Mouse (Mus musculus): ENCODE results near the gene Gm49373. TPM values are rescaled to one million over a fixed set of nuclear protein-coding genes. Genes with fewer than 3 reads are reported as not detected.

Gene Gm49373
- polyA plus RNA-seq, 1 experiment from 2014 or later: 0.41 TPM

DNA sequence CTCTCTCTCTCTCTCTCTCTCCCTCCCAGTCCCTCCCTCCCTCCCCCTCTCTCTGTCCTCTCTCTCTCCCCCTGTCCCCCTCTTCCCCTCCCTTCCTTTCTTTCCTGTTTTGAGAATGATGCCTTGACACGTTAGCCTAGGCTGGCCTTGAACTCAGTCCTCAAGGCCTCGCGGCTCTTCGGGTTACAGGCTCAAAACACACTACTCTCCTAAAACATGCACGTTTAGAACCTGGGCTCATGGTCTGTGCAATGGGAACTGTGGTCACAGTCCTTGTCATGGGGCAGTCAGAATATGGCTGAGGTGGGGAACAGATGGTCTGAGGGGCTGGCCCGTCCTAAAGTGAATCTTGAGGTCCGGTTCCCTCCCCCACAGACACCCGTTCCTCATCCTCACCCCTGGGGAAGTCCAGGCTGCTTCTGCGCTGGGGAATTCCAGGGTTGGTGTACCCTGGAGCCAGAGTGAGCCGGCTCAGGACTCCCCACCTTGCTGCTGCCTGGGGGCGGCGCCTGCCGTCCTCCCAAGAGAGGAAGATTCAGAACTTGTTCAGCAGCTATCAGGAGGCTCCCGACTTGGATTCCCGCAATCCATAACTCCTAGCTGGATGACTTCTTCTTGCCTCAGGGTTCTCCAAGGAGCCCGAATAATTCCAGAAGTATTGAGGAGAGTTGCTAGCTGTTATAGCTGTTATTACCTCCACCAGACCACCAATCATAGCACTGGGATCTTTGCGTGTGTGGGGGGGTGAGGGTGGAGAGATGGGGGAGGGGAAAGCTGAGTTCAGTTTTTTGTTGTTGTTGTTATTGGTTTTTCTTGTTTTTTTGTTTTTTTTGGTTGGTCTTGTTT lies 56.3 kb downstream of the Gm49373 start:
- ATAC-seq (no peak), DNase-seq (ENCODE audit: low spot score) (no peak)
- Histone ChIP-seq H3K36me3 (ENCODE audit: control insufficient read depth, insufficient read depth, low read length) (no peaks in the 10 kb centered on the region), H3K9ac (ENCODE audit: low read length) (no peak overlapping the region), H3K27ac (ENCODE audit: low read depth, low read length) (no peak overlapping the region), H3K4me2 (ENCODE audit: low read length) (no peak overlapping the region), H3K4me3 (ENCODE audit: low read depth, low read length) (no peak overlapping the region), H3K4me1 (ENCODE audit: control insufficient read depth, insufficient read depth, low read length) (no peaks in the 10 kb centered on the region), H3K27me3 (replicated peaks; ENCODE audit: control insufficient read depth, insufficient read depth, low read length) (peaks cover 38% of the 10 kb centered on the region), H3K9me3 (replicated peaks; ENCODE audit: control insufficient read depth, low read length) (no peaks in the 10 kb centered on the region)
- WGBS: 3% methylated on average over 17 of the region's 17 CpGs

DNA sequence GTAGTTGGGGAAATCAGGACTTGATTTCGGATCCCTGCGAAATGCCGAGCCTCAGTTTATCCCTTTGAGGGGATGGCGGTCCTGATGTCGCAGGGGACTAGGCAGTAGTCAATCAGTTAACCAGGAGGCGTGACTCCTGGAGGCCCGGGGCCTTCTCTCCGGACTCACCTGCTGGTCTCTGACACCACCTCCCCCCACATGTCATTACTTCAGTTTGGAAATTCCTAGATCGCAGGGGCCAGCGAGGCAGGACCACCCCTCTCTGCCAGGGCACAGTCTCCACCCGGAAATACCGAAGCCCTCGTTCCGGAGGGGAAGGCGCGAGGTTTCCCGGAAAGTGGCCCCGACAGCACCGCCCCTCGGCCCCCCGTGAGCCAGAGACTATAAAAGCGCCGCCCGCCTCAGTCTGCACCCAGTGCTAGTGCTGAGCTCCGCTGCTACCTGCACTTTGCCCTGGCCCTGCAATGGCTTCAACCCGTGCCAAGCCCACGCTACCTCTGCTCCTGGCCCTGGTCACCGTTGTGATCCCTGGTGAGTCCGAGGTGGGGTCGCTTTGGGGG lies 57.2 kb downstream of the Gm49373 start, which contains the start of gene Icam1:
Gene Icam1 (plus strand): TSS at position 415 of the 560 bp plus-strand sequence.
- Histone ChIP-seq H3K9me3 (replicated peaks; ENCODE audit: control insufficient read depth, low read length) (no peaks in the 10 kb centered on the region), H3K27me3 (replicated peaks; ENCODE audit: control insufficient read depth, insufficient read depth, low read length) (peaks cover 38% of the 10 kb centered on the region), H3K36me3 (ENCODE audit: control insufficient read depth, insufficient read depth, low read length) (no peaks in the 10 kb centered on the region), H3K4me1 (ENCODE audit: control insufficient read depth, insufficient read depth, low read length) (no peaks in the 10 kb centered on the region), H3K4me3 (ENCODE audit: low read depth, low read length) (peak within 1 kb of the TSS; percentile 13; the same call in 1 of the 2 replicates), H3K27ac (ENCODE audit: low read depth, low read length) (no peak within 1 kb of the TSS), H3K4me2 (ENCODE audit: low read length) (peak within 1 kb of the TSS; percentile 35), H3K9ac (ENCODE audit: low read length) (0 out of 2 replicates have a peak within 1 kb of the TSS, but pooled peaks have one; percentile 8)
- ATAC-seq (no peak), DNase-seq (ENCODE audit: low spot score) (no peak)
- under 1% methylated on average over 30 of the region's 30 CpGs for WGBS

DNA sequence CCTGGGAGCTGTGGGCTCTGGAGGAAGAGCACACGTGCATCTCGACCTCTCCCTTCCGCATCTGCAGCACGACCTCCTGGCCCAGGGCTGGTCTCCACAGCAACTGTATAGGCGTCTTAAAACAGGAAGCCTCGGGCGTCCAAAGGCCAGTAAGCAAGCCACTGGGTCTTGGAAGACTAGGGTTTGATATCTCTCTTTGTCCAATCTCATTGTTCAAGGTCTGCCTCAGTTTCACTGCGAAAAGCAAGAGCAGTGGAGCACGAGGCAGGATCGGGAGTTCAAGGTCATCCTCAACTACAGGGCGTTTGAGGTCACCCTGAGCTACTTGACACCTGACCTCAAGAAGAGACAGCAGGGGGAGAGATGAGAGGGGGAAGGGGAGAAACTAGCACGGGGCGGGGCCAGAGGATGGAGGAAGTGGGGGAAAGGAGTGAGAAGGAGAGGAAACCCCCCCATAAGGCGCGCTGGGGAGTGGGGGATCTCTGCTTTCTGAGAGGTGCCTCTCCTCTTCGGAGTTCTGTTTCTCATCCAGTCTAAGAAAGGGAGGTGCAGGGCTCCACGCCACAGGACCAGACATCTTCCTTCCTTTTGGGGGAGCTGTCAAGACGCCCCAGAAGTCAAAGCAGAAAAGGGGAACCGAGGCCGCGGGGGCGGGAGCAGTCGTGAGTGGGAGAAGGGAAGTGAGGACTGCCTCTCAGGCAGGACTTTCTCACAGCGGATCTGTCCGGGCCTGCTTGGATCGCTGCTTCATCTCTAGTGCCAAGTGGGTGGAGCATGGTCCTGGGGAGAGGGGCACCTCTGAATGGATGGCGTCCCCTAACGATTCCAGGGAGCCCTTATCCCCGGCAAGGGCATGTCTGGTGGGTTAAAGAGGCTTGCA lies 58.0 kb downstream of the Gm49373 start:
- Histone ChIP-seq H3K36me3 (ENCODE audit: control insufficient read depth, insufficient read depth, low read length) (no peaks in the 10 kb centered on the region), H3K27me3 (replicated peaks; ENCODE audit: control insufficient read depth, insufficient read depth, low read length) (peaks cover 38% of the 10 kb centered on the region), H3K4me1 (ENCODE audit: control insufficient read depth, insufficient read depth, low read length) (no peaks in the 10 kb centered on the region), H3K4me2 (ENCODE audit: low read length) (peak overlapping the region; percentile 35), H3K27ac (ENCODE audit: low read depth, low read length) (no peak overlapping the region), H3K9ac (ENCODE audit: low read length) (no peak overlapping the region), H3K4me3 (ENCODE audit: low read depth, low read length) (peak overlapping the region; percentile 13; the same call in 1 of the 2 replicates), H3K9me3 (replicated peaks; ENCODE audit: control insufficient read depth, low read length) (no peaks in the 10 kb centered on the region)
- ATAC-seq (0 out of 2 replicates have a peak, but pooled peaks have one; percentile 23), DNase-seq (ENCODE audit: low spot score) (no peak)
- WGBS: 6% methylated on average over 26 of the region's 29 CpGs

MicroRNAs within 50 kb of the gene (microRNA counts, 519-probe panel; counts per million panel counts)
- not detected for microRNA mmu-miR-1900

Small RNA genes lying within 50 kb of the gene (microRNA-seq; reads per million reads assigned to microRNA genes)
- gene Mir1900 (not detected), gene Mir7082 (0.93 reads per million)

Other genes with a start within 250 kb of the Gm49373 start
- 0.62 and 1.2 TPM in 2 replicates for gene A230050P20Rik, start 204.5 kb downstream of the Gm49373 start, polyA plus RNA-seq (2014; fragmentation: Nextera tagmentation; extraction: Ambion mirVana)
- 15.5 TPM in 2 replicates for gene Angptl6, start 193.4 kb downstream of the Gm49373 start, polyA plus RNA-seq (2014; fragmentation: Nextera tagmentation; extraction: Ambion mirVana)
- 44.1 and 49.6 TPM in 2 replicates for gene Ppan, start 184.9 kb downstream of the Gm49373 start, polyA plus RNA-seq (2014; fragmentation: Nextera tagmentation; extraction: Ambion mirVana)
- 264 and 269 TPM in 2 replicates for gene Eif3g, start 174.5 kb downstream of the Gm49373 start, polyA plus RNA-seq (2014; fragmentation: Nextera tagmentation; extraction: Ambion mirVana)
- 51.1 and 52.1 TPM in 2 replicates for gene Dnmt1, start 113.2 kb downstream of the Gm49373 start, polyA plus RNA-seq (2014; fragmentation: Nextera tagmentation; extraction: Ambion mirVana)
- 5.9 and 7.8 TPM in 2 replicates for gene S1pr2, start 96.3 kb downstream of the Gm49373 start, polyA plus RNA-seq (2014; fragmentation: Nextera tagmentation; extraction: Ambion mirVana)
- 118 and 129 TPM in 2 replicates for gene Mrpl4, start 70.4 kb downstream of the Gm49373 start, polyA plus RNA-seq (2014; fragmentation: Nextera tagmentation; extraction: Ambion mirVana)
- gene Icam1, start 57.1 kb downstream of the Gm49373 start, polyA plus RNA-seq (2014; fragmentation: Nextera tagmentation; extraction: Ambion mirVana): 2.6 and 3.5 TPM in 2 replicates
- gene Icam4, start 43.7 kb downstream of the Gm49373 start, polyA plus RNA-seq (2014; fragmentation: Nextera tagmentation; extraction: Ambion mirVana): not detected in 2 replicates
- 0.63 and 1.0 TPM in 2 replicates for gene Icam5, start 41.0 kb downstream of the Gm49373 start, polyA plus RNA-seq (2014; fragmentation: Nextera tagmentation; extraction: Ambion mirVana)
- gene Zglp1, start 6.0 kb downstream of the Gm49373 start, polyA plus RNA-seq (2014; fragmentation: Nextera tagmentation; extraction: Ambion mirVana): 1.3 and 1.8 TPM in 2 replicates
- gene Fdx1l, start 518 bp upstream of the Gm49373 start, polyA plus RNA-seq (2014; fragmentation: Nextera tagmentation; extraction: Ambion mirVana): 60.2 and 69.8 TPM in 2 replicates
- gene Gm38431, start 18.9 kb upstream of the Gm49373 start, polyA plus RNA-seq (2014; fragmentation: Nextera tagmentation; extraction: Ambion mirVana): 1.2 and 1.5 TPM in 2 replicates
- 43.6 and 47.1 TPM in 2 replicates for gene Raver1, start 18.9 kb upstream of the Gm49373 start, polyA plus RNA-seq (2014; fragmentation: Nextera tagmentation; extraction: Ambion mirVana)
- gene Tyk2, start 58.1 kb upstream of the Gm49373 start, polyA plus RNA-seq (2014; fragmentation: Nextera tagmentation; extraction: Ambion mirVana): 5.0 and 6.2 TPM in 2 replicates
- 222 and 247 TPM in 2 replicates for gene Cdc37, start 76.9 kb upstream of the Gm49373 start, polyA plus RNA-seq (2014; fragmentation: Nextera tagmentation; extraction: Ambion mirVana)
- 17.3 and 22.4 TPM in 2 replicates for gene Pde4a, start 92.6 kb upstream of the Gm49373 start, polyA plus RNA-seq (2014; fragmentation: Nextera tagmentation; extraction: Ambion mirVana)
- gene Keap1, start 166.3 kb upstream of the Gm49373 start, polyA plus RNA-seq (2014; fragmentation: Nextera tagmentation; extraction: Ambion mirVana): 34.7 and 39.1 TPM in 2 replicates
- gene S1pr5, start 175.3 kb upstream of the Gm49373 start, polyA plus RNA-seq (2014; fragmentation: Nextera tagmentation; extraction: Ambion mirVana): 0.94 and 1.4 TPM in 2 replicates
- 45.7 and 53.1 TPM in 2 replicates for gene Atg4d, start 192.2 kb upstream of the Gm49373 start, polyA plus RNA-seq (2014; fragmentation: Nextera tagmentation; extraction: Ambion mirVana)
- gene Kri1, start 214.9 kb upstream of the Gm49373 start, polyA plus RNA-seq (2014; fragmentation: Nextera tagmentation; extraction: Ambion mirVana): 9.8 and 14.6 TPM in 2 replicates
- 101 and 107 TPM in 2 replicates for gene Cdkn2d, start 218.3 kb upstream of the Gm49373 start, polyA plus RNA-seq (2014; fragmentation: Nextera tagmentation; extraction: Ambion mirVana)
- 0.91 and 1.4 TPM in 2 replicates for gene Ap1m2, start 239.2 kb upstream of the Gm49373 start, polyA plus RNA-seq (2014; fragmentation: Nextera tagmentation; extraction: Ambion mirVana)
- 52.0 and 61.0 TPM in 2 replicates for gene Slc44a2, start 247.6 kb upstream of the Gm49373 start, polyA plus RNA-seq (2014; fragmentation: Nextera tagmentation; extraction: Ambion mirVana)

All from forebrain, embryonic 14.5 days (tissue).